ENCODE assay signal across 8 mouse cellular contexts in the genomic region with DNA sequence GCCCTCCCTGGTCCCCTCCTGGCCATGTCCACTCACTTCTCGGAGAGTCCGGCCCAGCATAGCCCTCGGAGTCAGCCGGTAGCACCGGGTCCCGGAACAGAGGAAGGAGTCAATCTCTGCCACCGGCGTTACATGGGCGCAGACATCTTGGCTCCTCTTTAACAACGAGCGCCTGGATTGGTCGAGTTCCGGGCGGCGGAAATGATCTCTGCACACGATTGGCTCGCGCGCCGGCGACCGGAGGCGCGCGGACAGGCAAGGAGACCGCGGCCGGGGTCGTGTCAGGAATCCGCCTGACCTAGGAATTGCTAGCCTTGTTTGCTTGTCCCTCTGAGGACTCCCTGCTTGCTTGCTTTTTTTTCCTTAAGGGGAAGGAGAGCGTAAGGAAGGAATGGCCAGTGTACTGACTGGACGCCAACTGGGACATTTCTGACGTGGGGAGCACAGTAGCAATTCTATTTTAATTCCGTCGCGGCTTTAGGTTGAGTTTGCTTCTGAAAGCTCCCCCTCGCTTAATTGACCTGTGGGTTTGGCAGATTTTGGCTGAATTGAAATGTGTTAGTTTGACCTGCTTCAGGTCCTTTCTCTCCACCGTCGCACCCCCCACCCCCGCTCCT. TPM values are rescaled to one million over a fixed set of nuclear protein-coding genes. Genes with fewer than 3 reads are reported as not detected.
DNase-seq lines count a peak whose midpoint lies in the region; ATAC-seq and TF ChIP-seq lines count a peak whose summit lies in the region.

A gene (minus strand): TSS at position 168 of the 617 bp plus-strand sequence.
A gene (plus strand): TSS at position 230 of the 617 bp plus-strand sequence.

- ATAC-seq in activated CD4-positive, CD25-positive, alpha-beta regulatory T cell, adult 4 months: peak; percentile 96

- no peaks in the 10 kb centered on the region for H3K27me3 ChIP-seq in megakaryocyte, embryonic 14.5 days (replicated peaks)

- no peaks in the 10 kb centered on the region for H3K4me1 ChIP-seq in cortical plate, adult 2 months (ENCODE audit: control insufficient read depth, insufficient read depth, low read length)
- peaks cover 35% of the 10 kb centered on the region for H3K4me1 ChIP-seq in megakaryocyte, embryonic 14.5 days

- TF ChIP-seq CTCF in cortical plate, adult 2 months (IDR thresholded peaks at IDR 0.05; ENCODE audit: extremely low read depth, insufficient read depth, low read length): no peak

- peak; percentile 87 for DNase-seq in gastrocnemius, adult 8-10 months (ENCODE audit: low spot score in 2 of 2)
- peak; percentile 83 for DNase-seq in hindlimb bud, embryonic 11.5 days (ENCODE audit: extremely low spot score, low read depth, low spot score)
- DNase-seq in left cerebral cortex, adult 8-10 months (ENCODE audit: low spot score in 2 of 2): peak; percentile 90 to 93
- peak; percentile 96 to 97 for DNase-seq in right cerebral cortex, postnatal 10 days (ENCODE audit: low spot score in 2 of 2)
- peak; percentile 92 for DNase-seq in urinary bladder, postnatal 25 days (ENCODE audit: low spot score)

- peaks cover 11% of the 10 kb centered on the region for H3K36me3 ChIP-seq in megakaryocyte, embryonic 14.5 days (replicated peaks; ENCODE audit: low read length)

- H3K9me3 ChIP-seq in megakaryocyte, embryonic 14.5 days: no peaks in the 10 kb centered on the region

- H3K4me3 ChIP-seq in cortical plate, adult 2 months (ENCODE audit: insufficient read depth, low read length): peak within 1 kb of the TSS; percentile 81
- peak within 1 kb of the TSS; percentile 98 for H3K4me3 ChIP-seq in megakaryocyte, embryonic 14.5 days (replicated peaks)

- peak within 1 kb of the TSS; percentile 76 for H3K27ac ChIP-seq in cortical plate, adult 2 months (ENCODE audit: insufficient read depth, low read length)

- TF ChIP-seq POLR2A in cortical plate, adult 2 months (IDR thresholded peaks at IDR 0.05; ENCODE audit: extremely low read depth, insufficient read depth, low read length): 0 out of 2 replicates have a peak, but pooled peaks have one; percentile 38

RNA-seq across cellular contexts. Expression of the first gene that starts in this region (rescaled TPM):
- polyA plus RNA-seq in activated CD4-positive, CD25-positive, alpha-beta regulatory T cell, adult 4 months (2017; shearing (Covaris generic)): 10 to 100 TPM; 23.9 to 25.1 TPM
- 18.9 and 19.2 TPM in 2 replicates for polyA plus RNA-seq in cortical plate, adult 2 months (2012; rRNA removed)
- total RNA-seq in gastrocnemius, adult 8-10 months (2022): 10 to 100 TPM; 13.0 to 15.1 (median 14.0) TPM
- total RNA-seq in left cerebral cortex, adult 8-10 months (2022): 10 to 100 TPM; 11.4 to 14.0 (median 12.3) TPM
- polyA plus RNA-seq in megakaryocyte, embryonic 14.5 days (2012; ENCODE audit: insufficient read depth, low replicate concordance): 1.9 TPM in 1 of 2 replicates, not detected in the other

RNA-seq across cellular contexts. Expression of the second gene that starts in this region (rescaled TPM):
- polyA plus RNA-seq in activated CD4-positive, CD25-positive, alpha-beta regulatory T cell, adult 4 months (2017; shearing (Covaris generic)): 10 to 100 TPM in 1 of 2 experiments, 1 to 10 TPM in 1; 7.9 to 11.4 TPM
- polyA plus RNA-seq in cortical plate, adult 2 months (2012; rRNA removed): 14.3 and 15.0 TPM in 2 replicates
- total RNA-seq in gastrocnemius, adult 8-10 months (2022): 10 to 100 TPM; 22.4 to 28.6 (median 24.3) TPM
- total RNA-seq in left cerebral cortex, adult 8-10 months (2022): 10 to 100 TPM; 13.4 to 15.6 (median 14.8) TPM
- 2.1 TPM in 1 of 2 replicates, not detected in the other for polyA plus RNA-seq in megakaryocyte, embryonic 14.5 days (2012; ENCODE audit: insufficient read depth, low replicate concordance)

Comparison
In these comparisons a context has a peak if more than half of its experiments do, and no peak if none do; other contexts are left out.
1. Peak in every context shown above with its lines: DNase-seq, ATAC-seq, H3K4me3 ChIP-seq and H3K27ac ChIP-seq.